Mouse (Mus musculus) intestine, embryonic 16.5 days (tissue): ENCODE data around the gene Esyt3. TPM values are rescaled to one million over a fixed set of nuclear protein-coding genes. Genes with fewer than 3 reads are reported as not detected.

Experiments
- ATAC-seq: fragments of 200-750 bp; cut with Nextera tagmentation; 2 replicates; pipeline ENCODE4 v1.8.0; 2017; ENCODE audit warnings: moderate TSS enrichment, moderate library complexity
- H3K27ac ChIP-seq: fragments of 300-500 bp; sonication (generic); 2 replicates; pipeline ENCODE4 v1.5.1; 2014; ENCODE audit warnings: mild to moderate bottlenecking, low read length
- H3K27me3 ChIP-seq: fragments of 300-500 bp; sonication (generic); replicated peaks from 2 replicates; pipeline ENCODE4 v1.6.1; 2014; ENCODE audit warnings: low read length, control low read depth, mixed read lengths; ENCODE audit not compliant: control insufficient read depth, insufficient read depth
- H3K36me3 ChIP-seq: fragments of 300-500 bp; sonication (generic); 2 replicates; pipeline ENCODE4 v1.6.1; 2014; ENCODE audit warnings: low read length, control low read depth; ENCODE audit not compliant: control insufficient read depth, insufficient read depth
- H3K4me1 ChIP-seq: fragments of 300-500 bp; sonication (generic); 2 replicates; pipeline ENCODE4 v1.6.1; 2014; ENCODE audit warnings: low read length, control low read depth, mixed read lengths; ENCODE audit not compliant: control insufficient read depth, insufficient read depth
- H3K4me2 ChIP-seq: fragments of 300-500 bp; sonication (generic); 2 replicates; pipeline ENCODE4 v1.6.1; 2014; ENCODE audit warnings: low read depth, low read length, control low read depth
- H3K4me3 ChIP-seq: fragments of 300-500 bp; sonication (generic); 2 replicates; pipeline ENCODE4 v1.5.1; 2014; ENCODE audit warnings: mild to moderate bottlenecking, low read length
- H3K9ac ChIP-seq: fragments of 300-500 bp; sonication (generic); 2 replicates; pipeline ENCODE4 v1.6.1; 2014; ENCODE audit warnings: low read depth, low read length
- H3K9me3 ChIP-seq: fragments of 300-500 bp; sonication (generic); 2 replicates; pipeline ENCODE4 v1.6.1; 2016; ENCODE audit warnings: low read length, control low read depth; ENCODE audit not compliant: control insufficient read depth
- whole genome bisulfite sequencing: fragments of 180-500 bp; shearing (Covaris S2); extraction: QIAGEN DNeasy Blood & Tissue Kit; methylation state at CpG from one replicate; pipeline ENCODE4 v1.1.7; 2014; 5-methylcytosine and 5-hydroxymethylcytosine counted together
- polyA plus RNA-seq: library from polyadenylated mRNA; unstranded; fragments of >200 nt; fragmentation: Nextera tagmentation; extraction: Ambion mirVana; gene quantifications from 2 replicates; pipeline ENCODE4 v1.2.1, GENCODE M21; 2015

Gene Esyt3
- polyA plus RNA-seq, 1 experiment from 2014 or later: 0.40 TPM

GRCm38 (mm10) chr9:99339182-99339581 is 19.2 kb downstream of the Esyt3 start:
- Histone ChIP-seq H3K4me3 (no peak overlapping the region), H3K4me2 (no peak overlapping the region), H3K36me3 (no peaks in the 10 kb centered on the region), H3K27ac (no peak overlapping the region), H3K4me1 (no peaks in the 10 kb centered on the region), H3K27me3 (no peaks in the 10 kb centered on the region), H3K9ac (no peak overlapping the region), H3K9me3 (no peaks in the 10 kb centered on the region)
- ATAC-seq: no peak
- WGBS: 87% methylated on average over 1 of the region's 1 CpGs

GRCm38 (mm10) chr9:99338293-99338692 is 20.1 kb downstream of the Esyt3 start:
- ATAC-seq: no peak
- Histone ChIP-seq H3K36me3 (no peaks in the 10 kb centered on the region), H3K27ac (no peak overlapping the region), H3K9me3 (no peaks in the 10 kb centered on the region), H3K4me1 (no peaks in the 10 kb centered on the region), H3K4me2 (no peak overlapping the region), H3K9ac (no peak overlapping the region), H3K27me3 (no peaks in the 10 kb centered on the region), H3K4me3 (no peak overlapping the region)
- 72% methylated on average over 1 of the region's 1 CpGs for WGBS

- no peak for ATAC-seq
Observed at GRCm38 (mm10) chr9:99336538-99336937, 21.8 kb downstream of the Esyt3 start.

GRCm38 (mm10) chr9:99326881-99327280 is 31.5 kb downstream of the Esyt3 start:
- WGBS: 39% methylated on average over 4 of the region's 4 CpGs
- no peak overlapping the region for H3K4me3 ChIP-seq
- H3K9ac ChIP-seq: no peak overlapping the region
- H3K27me3 ChIP-seq: no peaks in the 10 kb centered on the region
- ATAC-seq: no peak
- H3K27ac ChIP-seq: no peak overlapping the region
- H3K4me2 ChIP-seq: no peak overlapping the region
- H3K4me1 ChIP-seq: no peaks in the 10 kb centered on the region
- H3K36me3 ChIP-seq: no peaks in the 10 kb centered on the region
- no peaks in the 10 kb centered on the region for H3K9me3 ChIP-seq

More at GRCm38 (mm10) chr9:99336538-99336937, 21.8 kb downstream of the Esyt3 start:
- Histone ChIP-seq H3K27me3 (no peaks in the 10 kb centered on the region), H3K4me2 (no peak overlapping the region), H3K4me1 (no peaks in the 10 kb centered on the region), H3K4me3 (no peak overlapping the region), H3K9me3 (no peaks in the 10 kb centered on the region), H3K36me3 (no peaks in the 10 kb centered on the region), H3K9ac (no peak overlapping the region), H3K27ac (no peak overlapping the region)
- WGBS: 82% methylated on average over 4 of the region's 4 CpGs

GRCm38 (mm10) chr9:99325961-99326360 is 32.4 kb downstream of the Esyt3 start:
- Histone ChIP-seq H3K27ac (no peak overlapping the region), H3K27me3 (no peaks in the 10 kb centered on the region), H3K4me3 (no peak overlapping the region), H3K36me3 (no peaks in the 10 kb centered on the region), H3K9me3 (no peaks in the 10 kb centered on the region), H3K9ac (no peak overlapping the region), H3K4me1 (no peaks in the 10 kb centered on the region), H3K4me2 (no peak overlapping the region)
- WGBS: 84% methylated on average over 4 of the region's 4 CpGs
- ATAC-seq: no peak

GRCm38 (mm10) chr9:99325208-99325929 is 33.0 kb downstream of the Esyt3 start:
- no peak for ATAC-seq
- Histone ChIP-seq H3K4me1 (no peaks in the 10 kb centered on the region), H3K27me3 (no peaks in the 10 kb centered on the region), H3K9ac (no peak overlapping the region), H3K4me3 (no peak overlapping the region), H3K36me3 (no peaks in the 10 kb centered on the region), H3K27ac (no peak overlapping the region), H3K4me2 (no peak overlapping the region), H3K9me3 (no peaks in the 10 kb centered on the region)
- 79% methylated on average over 7 of the region's 7 CpGs for WGBS

GRCm38 (mm10) chr9:99320006-99320405 is 38.4 kb downstream of the Esyt3 start:
- Histone ChIP-seq H3K4me1 (no peaks in the 10 kb centered on the region), H3K36me3 (no peaks in the 10 kb centered on the region), H3K9ac (no peak overlapping the region), H3K9me3 (no peaks in the 10 kb centered on the region), H3K27ac (no peak overlapping the region), H3K4me3 (no peak overlapping the region), H3K27me3 (no peaks in the 10 kb centered on the region), H3K4me2 (no peak overlapping the region)
- no peak for ATAC-seq
- 64% methylated on average over 8 of the region's 8 CpGs for WGBS

- Histone ChIP-seq H3K9ac (no peak overlapping the region), H3K4me3 (no peak overlapping the region), H3K27ac (no peak overlapping the region), H3K4me1 (no peaks in the 10 kb centered on the region), H3K36me3 (no peaks in the 10 kb centered on the region), H3K27me3 (no peaks in the 10 kb centered on the region), H3K4me2 (no peak overlapping the region), H3K9me3 (no peaks in the 10 kb centered on the region)
- ATAC-seq: no peak
- WGBS: 34% methylated on average over 8 of the region's 8 CpGs
Observed at GRCm38 (mm10) chr9:99319343-99319951, 38.9 kb downstream of the Esyt3 start.

- no peak overlapping the region for H3K27ac ChIP-seq
- no peak overlapping the region for H3K9ac ChIP-seq
- no peak overlapping the region for H3K4me3 ChIP-seq
- 81% methylated on average over 6 of the region's 6 CpGs for WGBS
- H3K4me2 ChIP-seq: no peak overlapping the region
- ATAC-seq: no peak
- H3K9me3 ChIP-seq: no peaks in the 10 kb centered on the region
- H3K36me3 ChIP-seq: no peaks in the 10 kb centered on the region; the same call in 1 of the 2 replicates
- no peaks in the 10 kb centered on the region for H3K27me3 ChIP-seq
- H3K4me1 ChIP-seq: no peaks in the 10 kb centered on the region
Observed at GRCm38 (mm10) chr9:99306226-99306625, 52.1 kb downstream of the Esyt3 start.
